Mouse (Mus musculus) spleen, postnatal 10 days (tissue): ENCODE data around the gene Rnf180.

Experiments
- DNase-seq, 2 experiments: peaks; one replicate each; pipeline ENCODE4 v3.0.0; 2021 to 2022; ENCODE audit warnings: low spot score in 2 of 2

Gene Rnf180

GRCm38 (mm10) chr13:105250264-105250663 lies 44.4 kb downstream of the Rnf180 start:
- no peak for DNase-seq

- DNase-seq = no peak
These were observed 45.0 kb downstream of the Rnf180 start for GRCm38 (mm10) chr13:105249599-105249998.

- no peak for DNase-seq
These were observed 46.9 kb downstream of the Rnf180 start for GRCm38 (mm10) chr13:105247691-105248090.

GRCm38 (mm10) chr13:105240810-105241209 lies 53.8 kb downstream of the Rnf180 start:
- DNase-seq = no peak

GRCm38 (mm10) chr13:105227126-105227525 lies 67.5 kb downstream of the Rnf180 start:
- DNase-seq = no peak

GRCm38 (mm10) chr13:105224048-105224447 lies 70.6 kb downstream of the Rnf180 start:
- DNase-seq = no peak

GRCm38 (mm10) chr13:105223147-105223546 lies 71.5 kb downstream of the Rnf180 start:
- DNase-seq = no peak

GRCm38 (mm10) chr13:105222016-105222725 lies 72.4 kb downstream of the Rnf180 start:
- DNase-seq = no peak

GRCm38 (mm10) chr13:105210746-105211145 lies 83.9 kb downstream of the Rnf180 start:
- no peak for DNase-seq

GRCm38 (mm10) chr13:105203851-105204250 lies 90.8 kb downstream of the Rnf180 start:
- DNase-seq = no peak

GRCm38 (mm10) chr13:105198658-105199057 lies 96.0 kb downstream of the Rnf180 start:
- no peak for DNase-seq

- no peak for DNase-seq
These were observed 96.6 kb downstream of the Rnf180 start for GRCm38 (mm10) chr13:105198028-105198427.

- no peak for DNase-seq
These were observed 101.0 kb downstream of the Rnf180 start for GRCm38 (mm10) chr13:105193583-105193982.

GRCm38 (mm10) chr13:105188730-105189129 lies 105.9 kb downstream of the Rnf180 start:
- no peak for DNase-seq

GRCm38 (mm10) chr13:105180781-105181180 lies 113.8 kb downstream of the Rnf180 start:
- no peak for DNase-seq

- DNase-seq = no peak
These were observed 129.2 kb downstream of the Rnf180 start for GRCm38 (mm10) chr13:105165441-105165840.

GRCm38 (mm10) chr13:105153955-105154354 lies 140.7 kb downstream of the Rnf180 start:
- DNase-seq = peak in 1 of 2 experiments; percentile 50

GRCm38 (mm10) chr13:105150006-105150405 lies 144.6 kb downstream of the Rnf180 start:
- no peak for DNase-seq

GRCm38 (mm10) chr13:105147795-105148418 lies 146.7 kb downstream of the Rnf180 start:
- no peak for DNase-seq

GRCm38 (mm10) chr13:105146827-105147226 lies 147.8 kb downstream of the Rnf180 start:
- DNase-seq = no peak

- DNase-seq = no peak
These were observed 154.7 kb downstream of the Rnf180 start for GRCm38 (mm10) chr13:105139881-105140280.

- no peak for DNase-seq
These were observed 160.2 kb downstream of the Rnf180 start for GRCm38 (mm10) chr13:105134397-105134796.

GRCm38 (mm10) chr13:105132776-105133175 lies 161.8 kb downstream of the Rnf180 start:
- DNase-seq = no peak
